Mouse (Mus musculus): ENCODE data around the gene Mtcp1.

DNA sequence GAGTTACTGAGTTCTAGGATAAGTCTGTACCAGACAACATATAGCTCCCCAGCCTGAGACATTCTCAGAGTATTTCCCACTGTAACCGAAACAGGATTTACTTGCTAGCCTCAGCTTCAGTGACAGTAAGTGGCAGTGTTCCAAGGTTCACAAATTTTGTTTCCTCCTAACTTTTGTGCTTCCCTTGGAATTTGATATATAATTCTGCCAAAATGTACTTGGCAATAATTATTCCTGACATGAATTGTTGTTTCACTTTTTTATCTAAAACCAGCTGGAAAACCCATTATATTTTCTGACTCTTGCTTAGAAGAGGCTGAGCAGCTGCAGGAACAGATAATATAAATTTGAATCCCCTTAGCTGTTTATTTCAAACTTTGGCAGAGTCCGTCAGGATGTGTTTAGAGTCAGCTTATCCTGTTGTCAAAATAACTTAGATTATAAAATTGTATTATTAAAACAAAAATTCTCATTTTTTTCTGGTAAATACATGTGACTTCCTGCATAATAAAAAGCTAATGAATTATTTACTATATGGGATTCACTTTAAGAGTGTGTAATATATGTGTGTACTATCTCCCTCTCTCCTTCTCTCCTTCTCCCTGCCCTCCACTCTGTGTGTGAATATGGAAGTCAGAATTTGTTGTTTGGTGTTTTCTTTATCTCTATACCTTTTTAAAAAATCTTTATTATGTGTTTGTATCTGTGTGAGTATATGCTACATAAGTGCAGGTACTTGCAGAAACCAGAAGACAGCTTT is 43.5 kb downstream of the Mtcp1 start:
- TF ChIP-seq CTCF (IDR thresholded peaks at IDR 0.05; ENCODE audit: control insufficient read depth, insufficient read depth, insufficient read length) (no peak), FOSL1 (IDR thresholded peaks at IDR 0.05; ENCODE audit: insufficient read depth, low read length, poor library complexity, severe bottlenecking) (no peak)
